Mouse (Mus musculus) limb, embryonic 13.5 days (tissue): ENCODE data around the gene Plxnb1. TPM values are rescaled to one million over a fixed set of nuclear protein-coding genes. Genes with fewer than 3 reads are reported as not detected.

Experiments
- ATAC-seq: fragments of 200-750 bp; cut with Nextera tagmentation; 2 replicates; pipeline ENCODE4 v1.8.0; 2017; ENCODE audit warnings: low read depth, moderate number of reproducible peaks, moderate TSS enrichment; ENCODE audit not compliant: low FRiP score
- H3K27ac ChIP-seq: fragments of 300-500 bp; sonication (generic); 2 replicates; pipeline ENCODE4 v1.5.1; 2015; ENCODE audit warnings: inconsistent platforms, mild to moderate bottlenecking, moderate library complexity
- H3K27me3 ChIP-seq: fragments of 300-500 bp; sonication (generic); 2 replicates; pipeline ENCODE4 v1.6.1; 2015; ENCODE audit warnings: mild to moderate bottlenecking, inconsistent platforms
- H3K36me3 ChIP-seq: fragments of 300-500 bp; sonication (generic); 2 replicates; pipeline ENCODE4 v1.6.1; 2015; ENCODE audit warnings: inconsistent platforms, mild to moderate bottlenecking, moderate library complexity
- H3K4me1 ChIP-seq: fragments of 300-500 bp; sonication (generic); 2 replicates; pipeline ENCODE4 v1.6.1; 2015; ENCODE audit warnings: inconsistent platforms
- H3K4me2 ChIP-seq: fragments of 300-500 bp; sonication (generic); replicated peaks from 2 replicates; pipeline ENCODE4 v1.6.1; 2015; ENCODE audit warnings: inconsistent platforms, mild to moderate bottlenecking, moderate library complexity
- H3K4me3 ChIP-seq: fragments of 300-500 bp; sonication (generic); 2 replicates; pipeline ENCODE4 v1.5.1; 2015; ENCODE audit warnings: moderate library complexity, mild to moderate bottlenecking, inconsistent platforms
- H3K9ac ChIP-seq: fragments of 300-500 bp; sonication (generic); 2 replicates; pipeline ENCODE4 v1.6.1; 2015; ENCODE audit warnings: mild to moderate bottlenecking, inconsistent platforms
- H3K9me3 ChIP-seq: fragments of 300-500 bp; sonication (generic); 2 replicates; pipeline ENCODE4 v1.6.1; 2016; ENCODE audit warnings: inconsistent platforms
- WGBS: fragments of 180-500 bp; shearing (Covaris S2); methylation state at CpG from one replicate; pipeline ENCODE4 v1.1.7; 2015; 5-methylcytosine and 5-hydroxymethylcytosine counted together
- polyA plus RNA-seq: library from polyadenylated mRNA; unstranded; fragments of >200 nt; fragmentation: Nextera tagmentation; extraction: Ambion mirVana; gene quantifications from 2 replicates; pipeline ENCODE4 v1.2.1, GENCODE M21; 2015

Plxnb1 gene
- polyA plus RNA-seq, 1 experiment from 2014 or later, result 13.4 TPM

- ATAC-seq, result no peak
- Histone ChIP-seq H3K9ac (no peak overlapping the region), H3K27me3 (no peaks in the 10 kb centered on the region), H3K9me3 (no peaks in the 10 kb centered on the region), H3K4me1 (peaks cover 17% of the 10 kb centered on the region), H3K4me3 (peak overlapping the region; percentile 81; the same call in 1 of the 2 replicates), H3K36me3 (peaks cover 25% of the 10 kb centered on the region), H3K4me2 (peak overlapping the region; percentile 85), H3K27ac (no peak overlapping the region)
- WGBS, result 89% methylated on average over 3 of the region's 3 CpGs
Measured at GRCm38 (mm10) chr9:109080516-109080915, 14.7 kb upstream of the Plxnb1 start.

- Histone ChIP-seq H3K36me3 (peaks cover 25% of the 10 kb centered on the region), H3K27me3 (no peaks in the 10 kb centered on the region), H3K9ac (peak overlapping the region; percentile 91), H3K4me3 (peak overlapping the region; percentile 81), H3K27ac (peak overlapping the region; percentile 48; the same call in 1 of the 2 replicates), H3K4me2 (peak overlapping the region; percentile 85), H3K4me1 (peaks cover 17% of the 10 kb centered on the region), H3K9me3 (no peaks in the 10 kb centered on the region)
- WGBS, result 2% methylated on average over 11 of the region's 11 CpGs
- ATAC-seq, result peak; percentile 14; the same call in 1 of the 2 replicates
Measured at GRCm38 (mm10) chr9:109081749-109082123, 13.5 kb upstream of the Plxnb1 start.

GRCm38 (mm10) chr9:109082124-109082800, 12.9 kb upstream of the Plxnb1 start, which contains the start of the genes Ccdc51 and Tma7:
Gene Ccdc51 (plus strand): TSS chr9:109082493.
Gene Tma7 (minus strand): TSS chr9:109082587.
- Histone ChIP-seq H3K36me3 (peaks cover 25% of the 10 kb centered on the region), H3K4me1 (peaks cover 17% of the 10 kb centered on the region), H3K4me3 (peak within 1 kb of the TSS; percentile 81), H3K9me3 (no peaks in the 10 kb centered on the region), H3K4me2 (peak within 1 kb of the TSS; percentile 85), H3K9ac (peak within 1 kb of the TSS; percentile 91), H3K27me3 (no peaks in the 10 kb centered on the region), H3K27ac (peak within 1 kb of the TSS; percentile 48; the same call in 1 of the 2 replicates)
- peak; percentile 96 for ATAC-seq
- WGBS, result under 1% methylated on average over 37 of the region's 37 CpGs

- WGBS, result 6% methylated on average over 2 of the region's 2 CpGs
- H3K36me3 ChIP-seq, result peaks cover 24% of the 10 kb centered on the region
- no peak overlapping the region for H3K9ac ChIP-seq
- H3K27ac ChIP-seq, result no peak overlapping the region
- H3K27me3 ChIP-seq, result no peaks in the 10 kb centered on the region
- peaks cover 17% of the 10 kb centered on the region for H3K4me1 ChIP-seq
- ATAC-seq, result no peak
- H3K9me3 ChIP-seq, result no peaks in the 10 kb centered on the region
- H3K4me3 ChIP-seq, result no peak overlapping the region
- H3K4me2 ChIP-seq, result no peak overlapping the region
Measured at GRCm38 (mm10) chr9:109084922-109085321, 10.3 kb upstream of the Plxnb1 start.

GRCm38 (mm10) chr9:109087987-109088386, 7.2 kb upstream of the Plxnb1 start:
- Histone ChIP-seq H3K9ac (peak overlapping the region; percentile 19), H3K9me3 (no peaks in the 10 kb centered on the region), H3K4me3 (no peak overlapping the region), H3K27ac (no peak overlapping the region), H3K36me3 (peaks cover 41% of the 10 kb centered on the region), H3K4me1 (peaks cover 5% of the 10 kb centered on the region), H3K27me3 (no peaks in the 10 kb centered on the region), H3K4me2 (no peak overlapping the region)
- WGBS, result 22% methylated on average over 5 of the region's 5 CpGs
- ATAC-seq, result peak; percentile 54; the same call in 1 of the 2 replicates

GRCm38 (mm10) chr9:109090446-109090845, 4.7 kb upstream of the Plxnb1 start:
- Histone ChIP-seq H3K9ac (no peak overlapping the region), H3K9me3 (no peaks in the 10 kb centered on the region), H3K27ac (no peak overlapping the region), H3K4me3 (no peak overlapping the region), H3K4me2 (no peak overlapping the region), H3K4me1 (peaks cover 16% of the 10 kb centered on the region), H3K36me3 (peaks cover 42% of the 10 kb centered on the region), H3K27me3 (no peaks in the 10 kb centered on the region)
- 76% methylated on average over 15 of the region's 15 CpGs for WGBS
- ATAC-seq, result no peak

- Histone ChIP-seq H3K4me1 (peaks cover 23% of the 10 kb centered on the region), H3K9me3 (no peaks in the 10 kb centered on the region), H3K27me3 (no peaks in the 10 kb centered on the region), H3K27ac (no peak overlapping the region), H3K36me3 (peaks cover 42% of the 10 kb centered on the region), H3K9ac (0 out of 2 replicates have a peak overlapping the region, but pooled peaks have one; percentile 35), H3K4me2 (no peak overlapping the region), H3K4me3 (no peak overlapping the region)
- ATAC-seq, result no peak
- WGBS, result 76% methylated on average over 8 of the region's 8 CpGs
Measured at GRCm38 (mm10) chr9:109091802-109092201, 3.4 kb upstream of the Plxnb1 start.

GRCm38 (mm10) chr9:109092799-109093198, 2.4 kb upstream of the Plxnb1 start:
- no peak for ATAC-seq
- Histone ChIP-seq H3K9ac (no peak overlapping the region), H3K27me3 (no peaks in the 10 kb centered on the region), H3K4me3 (no peak overlapping the region), H3K4me1 (peaks cover 33% of the 10 kb centered on the region), H3K9me3 (no peaks in the 10 kb centered on the region), H3K4me2 (no peak overlapping the region), H3K36me3 (peaks cover 42% of the 10 kb centered on the region), H3K27ac (no peak overlapping the region)
- WGBS, result 57% methylated on average over 6 of the region's 6 CpGs

GRCm38 (mm10) chr9:109093786-109094552, 1.2 kb upstream of the Plxnb1 start:
- H3K9ac ChIP-seq, result peak overlapping the region; percentile 96
- H3K27ac ChIP-seq, result peak overlapping the region; percentile 100
- H3K4me1 ChIP-seq, result peaks cover 45% of the 10 kb centered on the region
- H3K4me2 ChIP-seq, result peak overlapping the region; percentile 87
- H3K36me3 ChIP-seq, result peaks cover 40% of the 10 kb centered on the region
- peak overlapping the region; percentile 75 for H3K4me3 ChIP-seq
- H3K27me3 ChIP-seq, result no peaks in the 10 kb centered on the region
- WGBS, result 16% methylated on average over 11 of the region's 11 CpGs
- ATAC-seq, result no peak
- H3K9me3 ChIP-seq, result no peaks in the 10 kb centered on the region

GRCm38 (mm10) chr9:109094553-109095136, 544 bp upstream of the Plxnb1 start:
- Histone ChIP-seq H3K27ac (peak overlapping the region; percentile 100), H3K4me1 (peaks cover 52% of the 10 kb centered on the region), H3K4me3 (peak overlapping the region; percentile 75), H3K9me3 (no peaks in the 10 kb centered on the region), H3K27me3 (no peaks in the 10 kb centered on the region), H3K36me3 (peaks cover 37% of the 10 kb centered on the region), H3K4me2 (peak overlapping the region; percentile 87), H3K9ac (peak overlapping the region; percentile 96)
- under 1% methylated on average over 21 of the region's 21 CpGs for WGBS
- ATAC-seq, result peak; percentile 24

- H3K4me2 ChIP-seq, result peak overlapping the region; percentile 87
- peak overlapping the region; percentile 100 for H3K27ac ChIP-seq
- H3K4me1 ChIP-seq, result peaks cover 62% of the 10 kb centered on the region
- H3K9ac ChIP-seq, result peak overlapping the region; percentile 96
- H3K9me3 ChIP-seq, result no peaks in the 10 kb centered on the region
- peak overlapping the region; percentile 75 for H3K4me3 ChIP-seq
- 18% methylated on average over 9 of the region's 9 CpGs for WGBS
- ATAC-seq, result no peak
- H3K27me3 ChIP-seq, result no peaks in the 10 kb centered on the region
- peaks cover 35% of the 10 kb centered on the region for H3K36me3 ChIP-seq
Measured at GRCm38 (mm10) chr9:109096251-109096661, 1.1 kb downstream of the Plxnb1 start.

GRCm38 (mm10) chr9:109096856-109097255, 1.7 kb downstream of the Plxnb1 start:
- Histone ChIP-seq H3K4me2 (peak overlapping the region; percentile 87), H3K27ac (peak overlapping the region; percentile 100), H3K27me3 (no peaks in the 10 kb centered on the region), H3K4me3 (peak overlapping the region; percentile 75), H3K9ac (peak overlapping the region; percentile 96), H3K4me1 (peaks cover 62% of the 10 kb centered on the region), H3K36me3 (peaks cover 35% of the 10 kb centered on the region), H3K9me3 (no peaks in the 10 kb centered on the region)
- no peak for ATAC-seq
- 26% methylated on average over 6 of the region's 6 CpGs for whole genome bisulfite sequencing
